Mouse (Mus musculus) testis, adult 2 months (tissue): ENCODE data around the gene Xlr5c.
A peak's percentile ranks its signal among the peaks of the same experiment; 100 is the strongest.

Experiments
- CTCF ChIP-seq: fragments of 200-500 bp; IDR thresholded peaks from 2 replicates; pipeline ENCODE4 v1.5.1; 2012; ENCODE audit warnings: low read depth, mild to moderate bottlenecking, inconsistent platforms, low read length, moderate library complexity; ENCODE audit not compliant: control insufficient read depth, insufficient read depth, insufficient replicate concordance
- POLR2A ChIP-seq: fragments of 200-500 bp; IDR thresholded peaks from 2 replicates; pipeline ENCODE4 v1.6.1; 2012; ENCODE audit warnings: low read depth, mild to moderate bottlenecking, inconsistent platforms, low read length, moderate library complexity; ENCODE audit not compliant: control insufficient read depth

- TF ChIP-seq CTCF (no peak), POLR2A (peak; percentile 26; the same call in 1 of the 2 replicates)
Observed at GRCm38 (mm10) chrX:73342483-73342895, 49.7 kb upstream of the Xlr5c start, which contains the start of gene Zfp275.
